Mouse (Mus musculus) olfactory bulb, adult 2 months (tissue): ENCODE data around the gene Capn2.

Source experiments
- CTCF ChIP-seq: fragments of 200-500 bp; IDR thresholded peaks from 2 replicates; pipeline ENCODE4 v1.5.1; 2012; ENCODE audit warnings: low read depth, mild to moderate bottlenecking, low read length, moderate library complexity; ENCODE audit not compliant: insufficient read depth
- POLR2A ChIP-seq: fragments of 200-500 bp; IDR thresholded peaks from 2 replicates; pipeline ENCODE4 v1.6.1; 2012; ENCODE audit warnings: mild to moderate bottlenecking, low read depth, low read length, moderate library complexity; ENCODE audit not compliant: insufficient read depth

- TF ChIP-seq POLR2A (no peak), CTCF (peak; percentile 52)
Measured at GRCm38 (mm10) chr1:182560390-182561098, 43.1 kb upstream of the Capn2 start.
